Mouse (Mus musculus) MEL (cell line): Measurements from ENCODE around the gene Rbm28. TPM values are rescaled to one million over a fixed set of nuclear protein-coding genes. Genes with fewer than 3 reads are reported as not detected.

Source experiments
- DNase-seq: peaks from one replicate; pipeline ENCODE4 v3.0.0; 2011; ENCODE audit warnings: low read depth, low spot score
- H3K27ac ChIP-seq: 2 replicates; pipeline ENCODE4 v1.5.1; 2012; ENCODE audit warnings: low read depth, mild to moderate bottlenecking, control low read depth, low read length, moderate library complexity; ENCODE audit not compliant: control insufficient read depth
- H3K27me3 ChIP-seq, 2 experiments: fragments of 150-350 bp in 1 of 2; sonication (generic) in 1 of 2; 2 replicates each; pipeline ENCODE4 v1.6.1; 2012; ENCODE audit warnings: low read length in 2 of 2, mild to moderate bottlenecking in 2 of 2, improper control_type of control experiment in 1 of 2, moderate library complexity in 1 of 2; ENCODE audit not compliant: insufficient read depth in 2 of 2, control insufficient read depth in 1 of 2
- H3K36me3 ChIP-seq, 2 experiments: 2 replicates each; pipeline ENCODE4 v1.6.1; 2012 to 2014; ENCODE audit warnings: low read length in 2 of 2, improper control_type of control experiment in 1 of 2, inconsistent platforms in 1 of 2, mild to moderate bottlenecking in 1 of 2; ENCODE audit not compliant: insufficient read depth in 2 of 2, control insufficient read depth in 1 of 2
- H3K4me1 ChIP-seq, 2 experiments: fragments of 150-350 bp in 1 of 2; sonication (generic) in 1 of 2; 2 replicates each; pipeline ENCODE4 v1.6.1; 2012; ENCODE audit warnings: low read length in 2 of 2, improper control_type of control experiment in 1 of 2, mild to moderate bottlenecking in 1 of 2; ENCODE audit not compliant: insufficient read depth in 2 of 2, control insufficient read depth in 1 of 2
- H3K4me3 ChIP-seq, 2 experiments: fragments of 150-350 bp in 1 of 2; sonication (generic) in 1 of 2; 2 replicates each; pipeline ENCODE4 v1.5.1; 2012; ENCODE audit warnings: low read depth in 2 of 2, low read length in 2 of 2, mild to moderate bottlenecking in 2 of 2, moderate library complexity in 2 of 2, control low read depth in 1 of 2, improper control_type of control experiment in 1 of 2; ENCODE audit not compliant: control insufficient read depth in 1 of 2, insufficient read depth in 1 of 2
- H3K79me2 ChIP-seq: 2 replicates; pipeline ENCODE4 v1.6.1; 2012; ENCODE audit warnings: mild to moderate bottlenecking, low read length, moderate library complexity; ENCODE audit not compliant: control insufficient read depth, poor library complexity, insufficient read depth
- H3K9ac ChIP-seq: 2 replicates; pipeline ENCODE4 v1.6.1; 2012; ENCODE audit warnings: low read depth, mild to moderate bottlenecking, control low read depth, low read length, moderate library complexity; ENCODE audit not compliant: control insufficient read depth, poor library complexity, severe bottlenecking
- H3K9me3 ChIP-seq: fragments of 150-350 bp; sonication (generic); replicated peaks from 2 replicates; pipeline ENCODE4 v1.6.1; 2012; ENCODE audit warnings: mild to moderate bottlenecking, low read length, improper control_type of control experiment, moderate library complexity; ENCODE audit not compliant: insufficient read depth
- CTCF ChIP-seq, 3 experiments: IDR thresholded peaks in 2 of 3; conservative IDR thresholded peaks in 1 of 3; 2 replicates each; pipeline ENCODE4 v1.5.1; 2011 to 2012; ENCODE audit warnings: low read length in 3 of 3, low read depth in 2 of 3, mild to moderate bottlenecking in 2 of 3, improper control_type of control experiment in 1 of 3, inconsistent platforms in 1 of 3, mixed read lengths in 1 of 3, moderate library complexity in 1 of 3; ENCODE audit not compliant: control insufficient read depth in 1 of 3, insufficient read depth in 1 of 3, poor library complexity in 1 of 3, severe bottlenecking in 1 of 3
- ELF1 ChIP-seq: IDR thresholded peaks from 2 replicates; pipeline ENCODE4 v1.6.1; 2014; ENCODE audit warnings: low read depth, mild to moderate bottlenecking, inconsistent platforms, low read length, improper control_type of control experiment, moderate library complexity
- EP300 ChIP-seq, 2 experiments: IDR thresholded peaks; 2 replicates each; pipeline ENCODE4 v1.6.1; 2011; ENCODE audit warnings: improper control_type of control experiment in 2 of 2, low read length in 2 of 2, low read depth in 1 of 2, mild to moderate bottlenecking in 1 of 2
- HCFC1 ChIP-seq: IDR thresholded peaks from 2 replicates; pipeline ENCODE4 v1.6.1; 2012; ENCODE audit warnings: low read depth, mild to moderate bottlenecking, inconsistent platforms, low read length, improper control_type of control experiment, moderate library complexity
- JUND ChIP-seq: IDR thresholded peaks from 2 replicates; pipeline ENCODE4 v1.6.1; 2011; ENCODE audit warnings: low read depth, mild to moderate bottlenecking, improper control_type of control experiment, low read length
- MAFK ChIP-seq: IDR thresholded peaks from 2 replicates; pipeline ENCODE4 v1.6.1; 2011; ENCODE audit warnings: low read depth, mild to moderate bottlenecking, low read length, improper control_type of control experiment, borderline replicate concordance
- MEF2A ChIP-seq: IDR thresholded peaks from 2 replicates; pipeline ENCODE4 v1.6.1; 2014; ENCODE audit warnings: low read depth, mild to moderate bottlenecking, inconsistent platforms, low read length, improper control_type of control experiment; ENCODE audit not compliant: poor library complexity, insufficient replicate concordance, severe bottlenecking; ENCODE audit errors: extremely low read depth
- MXI1 ChIP-seq: IDR thresholded peaks from 2 replicates; pipeline ENCODE4 v1.6.1; 2011; ENCODE audit warnings: mild to moderate bottlenecking, low read depth, low read length, improper control_type of control experiment
- NELFE ChIP-seq: IDR thresholded peaks from 2 replicates; pipeline ENCODE4 v1.6.1; 2011; ENCODE audit warnings: low read depth, low read length, improper control_type of control experiment
- NRF1 ChIP-seq: IDR thresholded peaks from 2 replicates; pipeline ENCODE4 v1.6.1; 2014; ENCODE audit warnings: low read depth, mild to moderate bottlenecking, inconsistent platforms, low read length, improper control_type of control experiment, moderate library complexity; ENCODE audit not compliant: poor library complexity, insufficient read depth, severe bottlenecking
- POLR2AphosphoS2 ChIP-seq: IDR thresholded peaks from 2 replicates; pipeline ENCODE4 v1.6.1; 2011; ENCODE audit warnings: low read length, improper control_type of control experiment
- POLR2AphosphoS5 ChIP-seq: IDR thresholded peaks from 2 replicates; pipeline ENCODE4 v1.6.1; 2012; ENCODE audit warnings: low read depth, borderline replicate concordance, mild to moderate bottlenecking, inconsistent platforms, low read length, moderate library complexity, mixed read lengths
- RCOR1 ChIP-seq: IDR thresholded peaks from 2 replicates; pipeline ENCODE4 v1.6.1; 2012; ENCODE audit warnings: low read depth, mild to moderate bottlenecking, inconsistent platforms, low read length, improper control_type of control experiment
- SIN3A ChIP-seq: IDR thresholded peaks from 2 replicates; pipeline ENCODE4 v1.6.1; 2012; ENCODE audit warnings: low read length, improper control_type of control experiment, inconsistent platforms
- SMC3 ChIP-seq: IDR thresholded peaks from 2 replicates; pipeline ENCODE4 v1.6.1; 2011; ENCODE audit warnings: low read depth, low read length, improper control_type of control experiment
- TAL1 ChIP-seq: IDR thresholded peaks from 2 replicates; pipeline ENCODE4 v1.6.1; 2012; ENCODE audit warnings: mild to moderate bottlenecking, inconsistent platforms, low read length, moderate library complexity, mixed read lengths
- TBP ChIP-seq: IDR thresholded peaks from 2 replicates; pipeline ENCODE4 v1.8.0; 2011; ENCODE audit warnings: low read depth, low read length, improper control_type of control experiment
- USF2 ChIP-seq, 2 experiments: IDR thresholded peaks; 2 replicates each; pipeline ENCODE4 v1.6.1; 2011 to 2012; ENCODE audit warnings: improper control_type of control experiment in 2 of 2, low read length in 2 of 2, borderline replicate concordance in 1 of 2, inconsistent platforms in 1 of 2, low read depth in 1 of 2, mild to moderate bottlenecking in 1 of 2; ENCODE audit not compliant: insufficient read depth in 1 of 2
- ZNF384 ChIP-seq: IDR thresholded peaks from 2 replicates; pipeline ENCODE4 v1.6.1; 2012; ENCODE audit warnings: low read depth, mild to moderate bottlenecking, inconsistent platforms, low read length, improper control_type of control experiment
- polyA plus RNA-seq, 2 experiments: library from polyadenylated mRNA; stranded (reverse) in 1 of 2; unstranded in 1 of 2; fragments of >175 nt in 1 of 2; fragments of >200 nt in 1 of 2; gene quantifications; 2 replicates each; pipeline versions ENCODE4 v1.2.1 to v1.2.4; 2012; ENCODE audit warnings: low replicate concordance in 2 of 2, low read depth in 1 of 2; ENCODE audit not compliant: insufficient read length in 2 of 2, insufficient read depth in 1 of 2, missing spikeins in 1 of 2
- total RNA-seq: library from RNA; depleted of rRNA; stranded (reverse); fragments of 300-350 nt; gene quantifications from 2 replicates; pipeline ENCODE4 v1.2.3, GENCODE M21; 2012

Gene Rbm28
- total and polyA plus RNA-seq, 3 experiments = 48.2 to 312 (median 91.2) TPM

DNA sequence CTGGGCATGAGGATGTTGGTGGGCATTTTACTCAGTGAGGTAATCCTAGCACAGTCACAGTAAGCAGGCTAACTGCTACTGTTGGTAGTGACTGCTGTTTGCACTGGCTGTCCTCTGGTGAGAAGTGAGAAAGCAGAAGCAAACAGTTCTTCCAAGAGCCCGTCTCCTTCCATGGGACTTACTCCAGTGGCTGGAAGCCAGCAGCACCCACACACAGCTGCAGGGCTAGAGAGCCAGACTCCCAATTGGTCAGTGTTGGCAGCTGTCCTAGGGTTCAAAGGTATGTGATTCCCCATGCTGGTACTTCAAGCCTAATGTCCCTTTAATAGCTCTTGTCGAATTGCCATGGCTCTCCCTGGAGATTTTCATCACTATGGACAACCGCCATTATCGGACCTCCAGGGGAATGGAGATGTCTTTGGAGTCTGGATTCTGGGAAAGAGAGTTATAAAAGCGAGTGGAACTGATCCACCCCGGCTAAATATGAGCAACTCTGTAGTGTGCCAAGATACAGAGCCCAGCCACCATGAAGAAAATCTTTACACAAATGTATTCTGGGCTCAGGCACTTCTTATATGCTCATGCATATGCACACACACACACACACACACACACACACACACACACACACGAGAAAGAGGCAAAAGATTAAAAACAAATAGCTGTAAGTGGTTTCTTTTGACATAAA is 47.2 kb downstream of the Rbm28 start:
- Histone ChIP-seq H3K9me3 (no peaks in the 10 kb centered on the region), H3K27me3 (no peaks in the 10 kb centered on the region), H3K9ac (no peak overlapping the region), H3K79me2 (no peaks in the 10 kb centered on the region), H3K4me3 (no peak overlapping the region), H3K36me3 (no peaks in the 10 kb centered on the region), H3K27ac (no peak overlapping the region), H3K4me1 (no peaks in the 10 kb centered on the region)
- DNase-seq = no peak
- TF ChIP-seq SMC3 (no peak), ELF1 (no peak), TBP (no peak), POLR2AphosphoS5 (no peak), USF2 (IDR thresholded peaks at IDR 0.05; ENCODE audit: borderline replicate concordance in 1 of 2, insufficient read depth in 1 of 2, low read depth in 1 of 2, low read length in 2 of 2) (no peak), CTCF (IDR thresholded peaks at IDR 0.05 in 2 of 3, conservative IDR thresholded peaks at IDR 0.05 in 1 of 3; ENCODE audit: control insufficient read depth in 1 of 3, insufficient read depth in 1 of 3, low read depth in 2 of 3, low read length in 3 of 3, poor library complexity in 1 of 3, severe bottlenecking in 1 of 3) (no peak), SIN3A (no peak), MXI1 (no peak), MAFK (no peak), NELFE (no peak), POLR2AphosphoS2 (no peak), HCFC1 (no peak), EP300 (IDR thresholded peaks at IDR 0.05; ENCODE audit: low read depth in 1 of 2, low read length in 2 of 2) (no peak), TAL1 (no peak), NRF1 (no peak), RCOR1 (no peak), ZNF384 (no peak), JUND (no peak)

DNA sequence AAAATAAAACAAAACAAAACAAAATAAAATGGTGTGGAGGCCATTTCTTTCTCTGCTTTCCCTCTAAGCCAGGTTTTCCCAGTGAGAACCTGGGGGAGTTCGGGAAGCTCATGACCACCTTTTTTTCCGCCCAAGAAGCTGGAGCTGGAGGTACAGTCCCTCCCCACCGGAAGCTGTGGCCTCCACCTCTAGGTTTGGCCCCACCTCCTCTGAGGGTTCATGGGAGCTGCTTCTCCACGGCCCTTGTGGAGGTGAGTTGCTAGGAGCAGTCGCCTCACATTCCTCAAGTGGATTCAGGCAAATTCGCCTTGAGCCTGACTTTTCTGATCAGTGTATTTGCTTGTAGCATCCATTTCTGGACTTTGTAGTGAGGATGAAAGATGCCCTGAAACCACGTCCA is 49.0 kb downstream of the Rbm28 start:
- H3K79me2 ChIP-seq = no peaks in the 10 kb centered on the region
- no peak overlapping the region for H3K9ac ChIP-seq
- no peak overlapping the region for H3K4me3 ChIP-seq
- no peak for DNase-seq
- H3K36me3 ChIP-seq = no peaks in the 10 kb centered on the region
- no peak overlapping the region for H3K27ac ChIP-seq
- TF ChIP-seq MEF2A (no peak), NELFE (no peak)
- H3K27me3 ChIP-seq = peaks cover 0 to 1% of the 10 kb centered on the region in 2 experiments; a peak in 1 of 4 replicates
- H3K4me1 ChIP-seq = no peaks in the 10 kb centered on the region
- no peaks in the 10 kb centered on the region for H3K9me3 ChIP-seq
